Mouse (Mus musculus): ENCODE results near the gene Tmem132d.

DNA sequence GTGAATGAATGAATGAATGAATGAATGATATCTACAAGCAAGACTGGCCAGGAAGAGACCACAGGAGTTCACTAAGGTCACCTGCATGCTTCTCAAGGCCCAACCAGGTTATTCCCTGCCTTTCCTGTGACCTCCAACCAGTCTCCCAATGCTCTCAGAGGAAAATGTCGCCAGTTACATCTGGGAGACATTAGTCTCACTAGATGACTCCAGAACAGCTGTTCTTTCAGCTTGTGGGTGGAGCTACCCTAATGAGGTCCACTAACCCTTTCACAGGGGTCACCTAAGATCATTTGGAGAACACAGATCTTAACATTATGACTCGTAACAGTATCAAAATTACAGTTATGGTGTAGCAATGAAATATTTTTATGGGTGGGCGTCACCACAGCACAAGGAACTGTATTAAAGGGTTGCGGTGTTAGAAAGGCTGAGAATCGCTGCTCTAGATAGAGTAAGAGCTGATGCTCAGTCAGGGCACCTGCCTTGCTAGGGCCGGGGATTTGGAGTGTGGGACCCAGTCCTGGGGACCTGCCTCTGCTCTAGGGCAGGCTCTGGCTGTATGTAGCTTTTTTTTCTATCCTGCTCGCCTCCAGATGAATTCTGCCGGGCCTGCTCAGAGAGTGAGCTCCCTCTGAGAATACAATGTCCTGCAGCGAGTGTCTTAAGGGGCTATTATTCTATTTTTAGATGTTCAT lies 196.1 kb downstream of the Tmem132d start:
- TF ChIP-seq CTCF (IDR thresholded peaks at IDR 0.05; ENCODE audit: low read depth, low read length), result no peak
- no peak for TF ChIP-seq POLR2A (IDR thresholded peaks at IDR 0.05; ENCODE audit: borderline replicate concordance, low read depth, low read length)

Measured in bone marrow macrophage, adult 2 months (primary cell).